Mouse (Mus musculus): ENCODE results near the gene Olfr876. TPM values are rescaled to one million over a fixed set of nuclear protein-coding genes. Genes with fewer than 3 reads are reported as not detected.

Gene Olfr876
- polyA plus RNA-seq, 1 experiment = not detected

GRCm38 (mm10) chr9:37849267-37849666, 46.4 kb downstream of the Olfr876 start:
- Histone ChIP-seq H3K27me3 (replicated peaks; ENCODE audit: control insufficient read depth, insufficient read depth, low read length) (no peaks in the 10 kb centered on the region), H3K27ac (ENCODE audit: insufficient read depth, low read depth, low read length) (no peak overlapping the region), H3K36me3 (ENCODE audit: control insufficient read depth, insufficient read depth, low read length) (no peaks in the 10 kb centered on the region), H3K4me1 (ENCODE audit: control insufficient read depth, insufficient read depth, low read length) (no peaks in the 10 kb centered on the region), H3K4me3 (ENCODE audit: insufficient read depth, low read depth, low read length) (no peak overlapping the region)
- no peak for DNase-seq
- TF ChIP-seq POLR2A (IDR thresholded peaks at IDR 0.05; ENCODE audit: low read depth, low read length) (no peak), CTCF (conservative IDR thresholded peaks at IDR 0.05; ENCODE audit: insufficient read depth, insufficient read length, low read depth, low read length) (no peak)
- 83% methylated on average over 2 of the region's 2 CpGs for WGBS

DNA sequence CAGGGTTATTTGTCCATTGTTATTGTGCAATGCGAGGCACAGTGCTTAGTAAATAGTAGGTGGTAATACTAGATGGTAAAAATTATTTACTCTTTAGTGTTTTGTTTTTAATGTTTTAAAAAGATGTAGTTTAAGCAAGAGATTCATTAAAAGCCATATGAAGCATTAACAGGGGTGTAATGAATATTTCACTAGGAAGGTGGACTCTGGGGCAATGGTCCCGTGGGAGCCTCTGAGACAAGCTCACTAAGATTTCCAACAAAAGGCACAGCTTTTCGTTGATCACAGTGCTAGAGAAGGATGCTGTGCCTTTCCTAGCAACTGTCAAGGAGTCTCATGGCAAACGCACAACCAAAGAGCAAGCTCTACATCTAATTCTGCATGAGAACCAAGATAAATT, 51.1 kb downstream of the Olfr876 start, which contains the start of gene Olfr877:
Olfr877 (plus strand) TSS at position 301 of the 400 bp plus-strand sequence.
- WGBS = 75% methylated on average over 4 of the region's 4 CpGs
- no peak for DNase-seq
- Histone ChIP-seq H3K4me3 (ENCODE audit: insufficient read depth, low read depth, low read length) (no peak within 1 kb of the TSS), H3K27ac (ENCODE audit: insufficient read depth, low read depth, low read length) (no peak within 1 kb of the TSS), H3K36me3 (ENCODE audit: control insufficient read depth, insufficient read depth, low read length) (no peaks in the 10 kb centered on the region), H3K27me3 (replicated peaks; ENCODE audit: control insufficient read depth, insufficient read depth, low read length) (no peaks in the 10 kb centered on the region), H3K4me1 (ENCODE audit: control insufficient read depth, insufficient read depth, low read length) (no peaks in the 10 kb centered on the region)
- no peak for TF ChIP-seq CTCF (conservative IDR thresholded peaks at IDR 0.05; ENCODE audit: insufficient read depth, insufficient read length, low read depth, low read length)

Other genes starting within 250 kb of the Olfr876 start
- 17.8 and 18.3 TPM in 2 replicates for gene Siae, start 247.3 kb upstream of the Olfr876 start, polyA plus RNA-seq (2012; rRNA removed)
- 3.1 and 3.5 TPM in 2 replicates for gene Spa17, start 189.3 kb upstream of the Olfr876 start, polyA plus RNA-seq (2012; rRNA removed)
- 34.6 and 34.8 TPM in 2 replicates for gene Tbrg1, start 145.7 kb upstream of the Olfr876 start, polyA plus RNA-seq (2012; rRNA removed)
- gene Panx3, start 133.8 kb upstream of the Olfr876 start, polyA plus RNA-seq (2012; rRNA removed) = not detected in 2 replicates
- gene Olfr160, start 86.8 kb upstream of the Olfr876 start, polyA plus RNA-seq (2012; rRNA removed) = not detected in 2 replicates
- gene Olfr874, start 57.9 kb upstream of the Olfr876 start, polyA plus RNA-seq (2012; rRNA removed) = not detected in 2 replicates
- gene Olfr875, start 31.2 kb upstream of the Olfr876 start, polyA plus RNA-seq (2012; rRNA removed) = not detected in 2 replicates
- gene Olfr877, start 51.2 kb downstream of the Olfr876 start, polyA plus RNA-seq (2012; rRNA removed) = not detected in 2 replicates
- not detected in 2 replicates for gene Olfr145, start 93.7 kb downstream of the Olfr876 start, polyA plus RNA-seq (2012; rRNA removed)
- gene Olfr878, start 114.8 kb downstream of the Olfr876 start, polyA plus RNA-seq (2012; rRNA removed) = not detected in 2 replicates
- not detected in 2 replicates for gene Olfr881, start 188.8 kb downstream of the Olfr876 start, polyA plus RNA-seq (2012; rRNA removed)
- gene Olfr883, start 222.8 kb downstream of the Olfr876 start, polyA plus RNA-seq (2012; rRNA removed) = not detected in 2 replicates
- not detected in 2 replicates for gene Olfr884, start 243.5 kb downstream of the Olfr876 start, polyA plus RNA-seq (2012; rRNA removed)